Mouse (Mus musculus): ENCODE results near the gene Gm4858.

DNA sequence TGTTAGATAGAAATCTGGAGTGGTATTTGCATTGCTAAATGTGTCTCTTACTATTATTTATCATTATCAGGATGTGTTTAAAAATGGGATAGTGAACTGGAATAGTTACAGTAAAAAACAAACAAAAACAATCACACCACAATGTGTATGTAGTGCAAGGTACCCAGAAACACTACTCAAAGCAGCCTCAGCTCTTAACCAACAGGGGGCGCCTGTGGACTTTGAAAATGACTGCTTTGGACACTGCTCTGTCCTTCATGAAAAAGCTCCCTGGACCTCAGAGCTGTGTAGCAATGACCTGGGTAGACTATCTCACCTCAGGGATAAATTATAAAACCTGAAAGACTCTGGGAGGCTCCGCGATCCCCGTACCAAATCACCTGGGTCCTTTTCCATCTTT, 50.5 kb downstream of the Gm4858 start:
- TF ChIP-seq CTCF (IDR thresholded peaks at IDR 0.05; ENCODE audit: control insufficient read depth, insufficient read depth, insufficient replicate concordance, low read depth, low read length) (no peak), POLR2A (IDR thresholded peaks at IDR 0.05; ENCODE audit: control insufficient read depth, low read depth, low read length) (no peak)
